In the genomic region with DNA sequence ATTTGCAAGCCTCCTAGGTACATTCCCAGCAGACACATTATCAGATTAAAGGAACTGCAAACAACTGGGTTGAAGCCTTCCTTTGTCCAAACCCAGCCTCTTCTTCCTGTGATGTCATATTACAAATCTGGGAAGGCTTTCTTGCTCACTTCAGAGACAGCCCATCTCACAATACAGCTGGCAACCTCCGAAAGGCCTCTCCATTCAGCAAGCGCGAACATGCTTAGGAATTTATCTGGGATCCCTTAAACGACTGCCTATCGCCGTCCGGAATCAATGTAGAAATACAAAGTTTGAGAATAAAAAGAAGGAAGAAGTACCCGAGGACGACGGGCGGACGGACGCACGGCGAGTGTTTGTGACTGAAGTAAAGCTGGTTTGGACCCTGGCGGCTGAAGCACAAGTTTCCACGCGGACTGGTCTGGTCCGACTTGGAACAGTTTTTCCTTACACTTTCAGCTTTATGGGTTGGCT, we compare ENCODE assay signal across 7 mouse cellular contexts. TPM values are rescaled to one million over a fixed set of nuclear protein-coding genes. Genes with fewer than 3 reads are reported as not detected.
DNase-seq lines count a peak whose midpoint lies in the region; ATAC-seq and TF ChIP-seq lines count a peak whose summit lies in the region.

TSS of gene Lpar6 (plus strand) at position 48 of the 474 bp plus-strand sequence.

- TF ChIP-seq CTCF in ES-Bruce4 (IDR thresholded peaks at IDR 0.05; ENCODE audit: low read depth, low read length): no peak
- TF ChIP-seq CTCF in small intestine, adult 2 months (IDR thresholded peaks at IDR 0.05; ENCODE audit: extremely low read depth, insufficient read length, insufficient replicate concordance, low read depth, low read length): peak; percentile 14; the same call in 1 of the 2 replicates

- H3K9me3 ChIP-seq in ES-Bruce4 (replicated peaks; ENCODE audit: control insufficient read depth, insufficient read depth, low read length, poor library complexity, severe bottlenecking): peaks cover under 1% of the 10 kb centered on the region; the same call in 1 of the 2 replicates
- no peaks in the 10 kb centered on the region for H3K9me3 ChIP-seq in forebrain, embryonic 12.5 days

- peaks cover 4% of the 10 kb centered on the region for H3K36me3 ChIP-seq in ES-Bruce4 (ENCODE audit: control insufficient read depth, insufficient read depth, low read length, poor library complexity, severe bottlenecking)
- no peaks in the 10 kb centered on the region; the same call in 1 of the 2 replicates for H3K36me3 ChIP-seq in forebrain, embryonic 12.5 days (replicated peaks)
- H3K36me3 ChIP-seq in small intestine, adult 2 months (ENCODE audit: control insufficient read depth, insufficient read depth, low read length): peaks cover 4% of the 10 kb centered on the region

- peaks cover 7% of the 10 kb centered on the region for H3K4me1 ChIP-seq in ES-Bruce4 (ENCODE audit: control insufficient read depth, insufficient read depth, low read length)
- H3K4me1 ChIP-seq in forebrain, embryonic 12.5 days: peaks cover 11% of the 10 kb centered on the region
- no peaks in the 10 kb centered on the region for H3K4me1 ChIP-seq in small intestine, adult 2 months (ENCODE audit: control insufficient read depth, insufficient read depth, insufficient read length, low read length)

- DNase-seq in adrenal gland, adult 2 months: peak; percentile 83
- DNase-seq in left cerebral cortex, postnatal 4 days: peak; percentile 13
- DNase-seq in mesoderm, embryonic 11.5 days (ENCODE audit: low read depth, low spot score): peak; percentile 89

- H3K9ac ChIP-seq in ES-Bruce4 (ENCODE audit: low read depth, poor library complexity, severe bottlenecking): peak within 1 kb of the TSS; percentile 83
- H3K9ac ChIP-seq in forebrain, embryonic 12.5 days: peak within 1 kb of the TSS; percentile 68

- no peaks in the 10 kb centered on the region for H3K27me3 ChIP-seq in ES-Bruce4 (ENCODE audit: control insufficient read depth, insufficient read depth, low read length, poor library complexity, severe bottlenecking)
- H3K27me3 ChIP-seq in forebrain, embryonic 12.5 days: no peaks in the 10 kb centered on the region
- H3K27me3 ChIP-seq in small intestine, adult 2 months (ENCODE audit: control insufficient read depth, insufficient read depth, low read length): no peaks in the 10 kb centered on the region

- TF ChIP-seq POLR2A in ES-Bruce4 (IDR thresholded peaks at IDR 0.05; ENCODE audit: insufficient read depth, low read length): no peak
- peak; percentile 81 for TF ChIP-seq POLR2A in small intestine, adult 2 months (IDR thresholded peaks at IDR 0.05; ENCODE audit: low read depth, low read length)

- intact Hi-C loops in left cerebral cortex, postnatal 4 days (cut with DNase I): no loop called here

- H3K27ac ChIP-seq in ES-Bruce4 (ENCODE audit: insufficient read depth, low read length): peak within 1 kb of the TSS; percentile 96
- peak within 1 kb of the TSS; percentile 91 for H3K27ac ChIP-seq in forebrain, embryonic 12.5 days
- peak within 1 kb of the TSS; percentile 91 for H3K27ac ChIP-seq in small intestine, adult 2 months (ENCODE audit: insufficient read depth, low read depth, low read length)

- WGBS in forebrain, embryonic 12.5 days: under 1% methylated on average over 19 of the region's 19 CpGs
- under 1% methylated on average over 19 of the region's 19 CpGs for WGBS in small intestine, adult 2 months

- H3K4me3 ChIP-seq in ES-Bruce4 (ENCODE audit: low read depth, low read length): peak within 1 kb of the TSS; percentile 95
- H3K4me3 ChIP-seq in forebrain, embryonic 12.5 days (replicated peaks): peak within 1 kb of the TSS; percentile 51
- H3K4me3 ChIP-seq in small intestine, adult 2 months (ENCODE audit: low read depth, low read length): peak within 1 kb of the TSS; percentile 83

- ATAC-seq in forebrain, embryonic 12.5 days (ENCODE audit: low FRiP score): peak; percentile 79
- peak; percentile 72 to 74 for ATAC-seq in hematopoietic stem cell, adult 5-6 weeks (replicated peaks in 1 of 2; ENCODE audit: insufficient read depth in 1 of 2, low FRiP score in 2 of 2, low TSS enrichment in 1 of 2, low read depth in 1 of 2, poor library complexity in 2 of 2, severe bottlenecking in 2 of 2)

- H3K4me2 ChIP-seq in forebrain, embryonic 12.5 days: peak within 1 kb of the TSS; percentile 58

- no peak for TF ChIP-seq EP300 in ES-Bruce4 (IDR thresholded peaks at IDR 0.05; ENCODE audit: insufficient read depth, low read depth, low read length)

RNA-seq across cellular contexts. Expression of gene Lpar6, which starts in this region (rescaled TPM):
- polyA plus RNA-seq in ES-Bruce4 (2011; ENCODE audit: insufficient read depth, insufficient read length, low read depth, missing spikeins): 12.9 TPM in 2 replicates
- total RNA-seq in adrenal gland, adult 2 months (2021): 1 to 10 TPM; 3.5 to 6.7 TPM
- 0.79 and 0.89 TPM in 2 replicates for polyA plus RNA-seq in adrenal gland, adult 2 months (2012; rRNA removed)
- 11.8 and 14.2 TPM in 2 replicates for polyA plus RNA-seq in forebrain, embryonic 12.5 days (2016; fragmentation: Nextera tagmentation; extraction: Ambion mirVana)
- total RNA-seq in hematopoietic stem cell, adult 5-6 weeks (2017): 13.1 and 19.6 TPM in 2 replicates
- 1 to 10 TPM; 1.2 to 1.4 TPM for total RNA-seq in left cerebral cortex, postnatal 4 days (2021)
- polyA plus RNA-seq in small intestine, adult 2 months (2012; rRNA removed): 0.33 and 0.91 TPM in 2 replicates

Comparison
In these comparisons a context has a peak if more than half of its experiments do, and no peak if none do; other contexts are left out.
1. Peak in every context shown above with its lines: DNase-seq, ATAC-seq, H3K4me3 ChIP-seq and H3K27ac ChIP-seq.
2. DNase-seq: peak in every context shown above with its lines; median percentile 89 in mesoderm, embryonic 11.5 days; 83 in adrenal gland, adult 2 months; 13 in left cerebral cortex, postnatal 4 days.